Mouse (Mus musculus) midbrain, embryonic 15.5 days (tissue): Measurements from ENCODE around the gene Apoa2. TPM values are rescaled to one million over a fixed set of nuclear protein-coding genes. Genes with fewer than 3 reads are reported as not detected.

Source experiments
- ATAC-seq: fragments of 200-750 bp; cut with Nextera tagmentation; replicated peaks from 2 replicates; pipeline ENCODE4 v1.8.0; 2017; ENCODE audit warnings: moderate TSS enrichment
- H3K27ac ChIP-seq: fragments of 300-500 bp; sonication (generic); 2 replicates; pipeline ENCODE4 v1.5.1; 2015; ENCODE audit warnings: mild to moderate bottlenecking, inconsistent platforms
- H3K27me3 ChIP-seq: fragments of 300-500 bp; sonication (generic); replicated peaks from 2 replicates; pipeline ENCODE4 v1.6.1; 2015; ENCODE audit warnings: inconsistent platforms
- H3K36me3 ChIP-seq: fragments of 300-500 bp; sonication (generic); replicated peaks from 2 replicates; pipeline ENCODE4 v1.6.1; 2015; ENCODE audit warnings: inconsistent platforms
- H3K4me1 ChIP-seq: fragments of 300-500 bp; sonication (generic); 2 replicates; pipeline ENCODE4 v1.6.1; 2015; ENCODE audit warnings: inconsistent platforms
- H3K4me2 ChIP-seq: fragments of 300-500 bp; sonication (generic); 2 replicates; pipeline ENCODE4 v1.6.1; 2015; ENCODE audit warnings: inconsistent platforms, mild to moderate bottlenecking, moderate library complexity
- H3K4me3 ChIP-seq: fragments of 300-500 bp; sonication (generic); 2 replicates; pipeline ENCODE4 v1.5.1; 2015; ENCODE audit warnings: mild to moderate bottlenecking, inconsistent platforms
- H3K9ac ChIP-seq: fragments of 300-500 bp; sonication (generic); 2 replicates; pipeline ENCODE4 v1.6.1; 2015; ENCODE audit warnings: mild to moderate bottlenecking, inconsistent platforms
- H3K9me3 ChIP-seq: fragments of 300-500 bp; sonication (generic); 2 replicates; pipeline ENCODE4 v1.6.1; 2016; ENCODE audit warnings: inconsistent platforms
- WGBS: fragments of 180-500 bp; shearing (Covaris S2); methylation state at CpG from one replicate; pipeline ENCODE4 v1.1.7; 2015; ENCODE audit warnings: mixed read lengths; 5-methylcytosine and 5-hydroxymethylcytosine counted together
- polyA plus RNA-seq: library from polyadenylated mRNA; unstranded; fragments of >200 nt; fragmentation: Nextera tagmentation; extraction: Ambion mirVana; gene quantifications from 2 replicates; pipeline ENCODE4 v1.2.1, GENCODE M21; 2015

Apoa2 gene
- polyA plus RNA-seq, 1 experiment from 2014 or later: 3.4 TPM

GRCm38 (mm10) chr1:171256937-171257548 is 32.2 kb downstream of the Apoa2 start:
- no peaks in the 10 kb centered on the region; the same call in 1 of the 2 replicates for H3K27me3 ChIP-seq
- no peak overlapping the region for H3K9ac ChIP-seq
- H3K36me3 ChIP-seq: no peaks in the 10 kb centered on the region
- peaks cover 11% of the 10 kb centered on the region; the same call in 1 of the 2 replicates for H3K4me1 ChIP-seq
- H3K4me2 ChIP-seq: no peak overlapping the region
- no peak overlapping the region for H3K4me3 ChIP-seq
- H3K9me3 ChIP-seq: no peaks in the 10 kb centered on the region
- no peak overlapping the region for H3K27ac ChIP-seq
- 0 out of 2 replicates have a peak, but pooled peaks have one; percentile 22 for ATAC-seq
- 64% methylated on average over 15 of the region's 15 CpGs for WGBS

DNA sequence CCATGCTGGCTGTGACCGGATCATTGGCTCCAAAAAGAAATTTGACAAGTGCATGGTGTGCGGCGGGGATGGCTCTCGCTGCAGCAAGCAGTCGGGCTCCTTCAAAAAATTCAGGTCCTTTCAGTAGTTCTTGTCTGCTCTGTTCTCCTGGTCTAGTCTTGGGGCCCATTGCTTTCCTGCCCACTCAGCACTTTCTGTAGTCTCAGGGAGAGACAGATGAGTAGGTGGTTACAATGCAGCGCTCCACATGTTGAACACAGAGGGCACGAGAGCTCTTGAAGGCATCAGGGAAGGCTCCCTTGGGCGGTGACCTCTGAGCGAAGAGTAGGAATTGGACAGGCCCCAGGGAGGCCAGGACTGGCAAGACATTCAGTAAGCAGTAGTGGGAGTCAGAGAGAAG is 32.9 kb downstream of the Apoa2 start:
- ATAC-seq: no peak
- H3K36me3 ChIP-seq: no peaks in the 10 kb centered on the region
- WGBS: 87% methylated on average over 9 of the region's 9 CpGs
- no peaks in the 10 kb centered on the region for H3K9me3 ChIP-seq
- no peak overlapping the region for H3K4me3 ChIP-seq
- no peak overlapping the region for H3K27ac ChIP-seq
- peaks cover 11% of the 10 kb centered on the region for H3K4me1 ChIP-seq
- H3K27me3 ChIP-seq: no peaks in the 10 kb centered on the region; the same call in 1 of the 2 replicates
- H3K9ac ChIP-seq: no peak overlapping the region
- H3K4me2 ChIP-seq: no peak overlapping the region

DNA sequence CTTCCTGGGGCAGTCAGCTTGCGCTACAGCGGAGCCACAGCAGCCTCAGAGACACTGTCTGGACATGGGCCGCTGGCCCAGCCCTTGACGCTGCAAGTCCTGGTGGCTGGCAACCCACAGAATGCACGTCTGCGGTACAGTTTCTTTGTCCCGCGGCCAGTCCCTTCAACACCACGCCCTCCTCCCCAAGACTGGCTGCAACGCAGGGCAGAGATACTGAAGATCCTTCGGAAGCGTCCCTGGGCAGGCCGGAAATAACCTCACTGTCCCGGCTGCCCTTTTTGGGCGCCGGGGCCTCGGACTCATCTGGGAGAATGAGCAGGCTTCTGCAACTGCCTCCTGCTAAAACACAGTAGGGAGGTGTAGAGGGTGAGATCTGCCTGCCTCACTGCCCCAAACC is 34.1 kb downstream of the Apoa2 start:
- Histone ChIP-seq H3K4me2 (no peak overlapping the region), H3K9ac (no peak overlapping the region), H3K4me3 (no peak overlapping the region), H3K4me1 (peaks cover 16% of the 10 kb centered on the region), H3K27ac (no peak overlapping the region), H3K9me3 (no peaks in the 10 kb centered on the region), H3K27me3 (no peaks in the 10 kb centered on the region; the same call in 1 of the 2 replicates), H3K36me3 (no peaks in the 10 kb centered on the region)
- ATAC-seq: no peak
- WGBS: 80% methylated on average over 17 of the region's 17 CpGs

DNA sequence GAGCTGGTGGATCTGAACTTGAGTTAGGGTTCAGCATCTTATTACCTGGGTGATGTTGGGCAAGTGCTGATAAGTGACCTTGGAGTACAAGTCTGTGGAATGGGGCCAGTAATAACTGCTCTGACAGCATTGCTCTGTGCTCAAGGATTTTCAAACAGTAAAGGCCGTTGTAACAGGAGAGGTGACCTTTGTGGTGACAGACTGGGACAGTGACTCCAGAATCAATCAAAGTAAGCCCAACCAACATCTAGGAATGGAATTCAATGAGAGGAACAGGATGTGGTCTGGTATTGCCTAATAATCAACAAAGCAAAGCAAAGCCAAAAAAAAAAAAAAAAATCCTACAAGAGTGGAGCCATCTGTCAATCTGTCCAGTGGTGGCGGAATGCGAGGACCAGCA is 35.5 kb downstream of the Apoa2 start:
- WGBS: 96% methylated on average over 3 of the region's 3 CpGs
- no peak for ATAC-seq
- H3K9ac ChIP-seq: no peak overlapping the region

DNA sequence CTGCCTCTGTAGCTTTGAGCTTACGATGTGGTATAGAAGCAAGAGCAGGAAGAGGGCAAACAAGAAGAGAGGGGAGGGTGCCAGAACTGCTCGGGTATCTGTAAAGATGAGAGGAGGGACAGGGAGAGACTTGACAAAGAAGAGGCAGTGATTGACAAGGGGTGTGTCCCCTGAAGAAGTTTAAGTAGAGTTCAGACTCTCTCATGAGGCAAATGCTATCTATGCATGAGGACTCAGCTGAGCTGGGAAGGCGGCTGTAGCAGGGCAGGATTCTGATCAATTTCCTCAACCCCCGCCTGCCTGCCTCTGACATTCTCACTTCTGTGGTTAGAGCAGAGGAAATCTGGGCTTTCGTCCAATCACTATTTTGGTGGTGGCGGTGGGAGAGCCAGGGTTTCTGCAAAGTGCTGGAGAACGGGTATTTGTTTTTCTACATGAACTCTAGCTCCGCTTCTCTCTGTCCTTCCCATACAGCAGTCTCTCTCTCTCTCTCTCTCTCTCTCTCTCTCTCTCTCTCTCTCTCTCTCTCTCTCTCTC is 37.8 kb downstream of the Apoa2 start:
- WGBS: 4% methylated on average over 8 of the region's 8 CpGs
- H3K36me3 ChIP-seq: no peaks in the 10 kb centered on the region
- peak overlapping the region; percentile 39 for H3K9ac ChIP-seq
- H3K4me3 ChIP-seq: peak overlapping the region; percentile 30
- no peaks in the 10 kb centered on the region; the same call in 1 of the 2 replicates for H3K27me3 ChIP-seq
- H3K4me2 ChIP-seq: peak overlapping the region; percentile 56
- H3K27ac ChIP-seq: peak overlapping the region; percentile 83
- H3K9me3 ChIP-seq: no peaks in the 10 kb centered on the region
- peak; percentile 83 for ATAC-seq
- H3K4me1 ChIP-seq: peaks cover 14% of the 10 kb centered on the region

More for the DNA sequence above, 35.5 kb downstream of the Apoa2 start:
- Histone ChIP-seq H3K4me3 (no peak overlapping the region), H3K36me3 (no peaks in the 10 kb centered on the region), H3K27me3 (no peaks in the 10 kb centered on the region; the same call in 1 of the 2 replicates), H3K4me1 (peaks cover 16% of the 10 kb centered on the region), H3K27ac (no peak overlapping the region), H3K4me2 (no peak overlapping the region), H3K9me3 (no peaks in the 10 kb centered on the region)

DNA sequence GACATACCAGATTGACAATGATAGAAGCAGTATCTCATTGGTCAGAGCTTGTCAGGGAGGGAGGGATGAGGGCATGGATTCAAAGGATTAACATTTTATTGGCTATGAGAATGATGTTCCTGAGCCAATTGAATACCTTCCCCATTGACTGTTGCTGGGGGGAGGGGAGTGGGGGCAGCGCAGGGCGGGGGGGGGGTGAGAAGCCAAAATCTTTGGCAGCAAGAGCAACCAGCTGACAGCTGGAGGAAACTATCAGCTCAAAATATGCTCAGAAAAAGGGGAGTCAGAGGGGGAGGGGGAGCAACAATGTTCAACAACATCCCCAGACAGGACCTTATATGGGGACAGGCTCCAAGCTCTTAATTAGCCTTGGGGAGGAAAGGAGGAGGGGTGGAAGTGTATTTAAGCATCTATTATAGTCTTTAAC is 38.3 kb downstream of the Apoa2 start:
- Histone ChIP-seq H3K9me3 (no peaks in the 10 kb centered on the region), H3K4me1 (peaks cover 14% of the 10 kb centered on the region), H3K27me3 (no peaks in the 10 kb centered on the region), H3K4me3 (peak overlapping the region; percentile 13; the same call in 1 of the 2 replicates), H3K36me3 (no peaks in the 10 kb centered on the region), H3K9ac (no peak overlapping the region; the same call in 1 of the 2 replicates), H3K4me2 (peak overlapping the region; percentile 56), H3K27ac (peak overlapping the region; percentile 83)
- WGBS: 0% methylated on average over 1 of the region's 2 CpGs
- peak; percentile 96 for ATAC-seq

GRCm38 (mm10) chr1:171263666-171264461 is 39.0 kb downstream of the Apoa2 start:
- peak overlapping the region; percentile 56 for H3K4me2 ChIP-seq
- H3K4me3 ChIP-seq: peak overlapping the region; percentile 13; the same call in 1 of the 2 replicates
- no peaks in the 10 kb centered on the region for H3K36me3 ChIP-seq
- 86% methylated on average over 3 of the region's 3 CpGs for WGBS
- peak; percentile 5 for ATAC-seq
- no peaks in the 10 kb centered on the region for H3K27me3 ChIP-seq
- peaks cover 14% of the 10 kb centered on the region for H3K4me1 ChIP-seq
- H3K9me3 ChIP-seq: no peaks in the 10 kb centered on the region
- H3K27ac ChIP-seq: peak overlapping the region; percentile 83
- H3K9ac ChIP-seq: no peak overlapping the region

- Histone ChIP-seq H3K9me3 (no peaks in the 10 kb centered on the region), H3K36me3 (no peaks in the 10 kb centered on the region), H3K4me2 (no peak overlapping the region), H3K27me3 (no peaks in the 10 kb centered on the region), H3K4me3 (no peak overlapping the region), H3K9ac (no peak overlapping the region), H3K27ac (no peak overlapping the region), H3K4me1 (peaks cover 27% of the 10 kb centered on the region)
- 83% methylated on average over 4 of the region's 4 CpGs for WGBS
- ATAC-seq: no peak
Observed at GRCm38 (mm10) chr1:171265971-171266744, 41.3 kb downstream of the Apoa2 start.

DNA sequence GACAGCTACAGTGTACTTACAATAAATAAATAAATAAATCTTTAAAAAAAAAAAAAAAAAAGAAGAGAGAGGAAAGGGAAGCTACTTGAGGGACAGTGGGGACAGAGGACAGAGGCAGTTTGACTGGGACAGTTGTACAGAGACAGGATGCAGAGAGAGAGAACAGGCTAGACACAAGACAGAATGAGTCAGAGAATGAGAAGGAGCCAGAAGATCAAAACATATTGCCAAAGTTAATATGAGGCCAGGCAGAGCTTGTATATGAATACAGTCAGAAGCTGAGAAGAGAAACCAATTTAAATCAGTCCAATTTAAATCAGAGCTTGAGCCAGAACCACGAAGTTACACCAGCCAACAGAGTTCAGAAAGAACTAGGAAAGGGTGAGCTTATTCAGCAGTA is 43.5 kb downstream of the Apoa2 start:
- Histone ChIP-seq H3K4me3 (no peak overlapping the region), H3K9me3 (no peaks in the 10 kb centered on the region), H3K4me2 (no peak overlapping the region), H3K9ac (no peak overlapping the region), H3K36me3 (peaks cover 9% of the 10 kb centered on the region; the same call in 1 of the 2 replicates), H3K4me1 (peaks cover 31% of the 10 kb centered on the region), H3K27ac (no peak overlapping the region), H3K27me3 (no peaks in the 10 kb centered on the region)
- WGBS: 65% methylated on average over 1 of the region's 1 CpGs
- ATAC-seq: no peak

DNA sequence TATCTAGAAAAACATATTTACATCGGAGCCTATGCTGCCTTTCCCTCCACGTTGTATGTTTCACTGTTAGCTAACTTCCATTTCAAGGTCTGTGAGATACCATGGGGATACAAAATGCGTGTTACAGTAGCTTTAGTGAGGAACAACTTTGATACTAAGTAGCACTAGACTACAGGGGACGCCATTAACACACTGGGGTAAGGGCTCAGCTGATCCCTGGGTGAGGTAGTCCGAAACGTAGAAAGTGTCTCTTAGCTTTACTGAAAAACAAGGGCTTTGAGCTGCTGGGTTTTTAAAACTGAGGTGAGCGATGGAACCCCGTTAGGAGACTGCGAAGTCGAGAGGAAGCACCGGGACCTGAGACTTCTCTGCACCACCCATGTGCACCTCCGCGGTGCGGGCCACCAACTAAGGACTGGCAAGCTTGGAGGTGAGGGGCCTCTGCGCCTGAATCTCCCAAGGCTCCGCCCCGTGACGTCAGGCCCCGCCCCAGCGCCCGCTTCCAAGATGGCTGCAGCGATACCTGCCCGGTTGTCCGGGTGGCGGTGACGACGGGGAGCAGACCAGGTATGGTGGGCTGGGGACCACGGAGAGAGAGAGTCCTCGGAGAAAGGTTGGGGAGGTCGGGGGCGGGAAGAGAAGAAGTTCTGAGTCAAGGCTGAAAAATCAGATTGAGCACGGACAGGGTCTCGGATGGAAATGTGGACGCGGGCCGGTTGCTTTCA is 45.2 kb downstream of the Apoa2 start, which contains the start of gene B4galt3:
TSS of gene B4galt3 (plus strand) at position 481 of the 725 bp plus-strand sequence.
- ATAC-seq: peak; percentile 95
- peaks cover 23% of the 10 kb centered on the region for H3K36me3 ChIP-seq
- H3K9me3 ChIP-seq: no peaks in the 10 kb centered on the region
- peak within 1 kb of the TSS; percentile 95 for H3K4me2 ChIP-seq
- peak within 1 kb of the TSS; percentile 54 for H3K27ac ChIP-seq
- H3K4me3 ChIP-seq: peak within 1 kb of the TSS; percentile 83
- H3K4me1 ChIP-seq: peaks cover 28% of the 10 kb centered on the region
- peak within 1 kb of the TSS; percentile 88 for H3K9ac ChIP-seq
- WGBS: 3% methylated on average over 36 of the region's 36 CpGs
- H3K27me3 ChIP-seq: no peaks in the 10 kb centered on the region

DNA sequence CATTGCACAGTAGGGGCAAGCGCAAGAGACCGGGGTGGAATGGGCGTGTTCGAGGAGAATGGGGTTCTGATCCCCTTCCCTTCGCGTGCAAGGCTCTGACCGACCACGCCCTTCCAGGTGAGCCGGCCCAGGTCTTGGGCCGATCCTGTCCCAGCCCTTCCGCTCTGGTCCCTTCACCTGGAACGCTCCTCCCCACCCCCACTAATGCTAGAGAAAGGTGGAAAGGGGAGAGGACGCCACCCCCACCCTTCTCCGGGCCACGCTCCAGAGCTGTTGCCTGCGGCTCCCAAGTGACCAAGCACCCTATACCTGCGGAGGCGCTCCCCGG is 45.7 kb downstream of the Apoa2 start:
- peaks cover 28% of the 10 kb centered on the region for H3K4me1 ChIP-seq
- 1% methylated on average over 13 of the region's 19 CpGs for WGBS
- peak overlapping the region; percentile 88 for H3K9ac ChIP-seq
- peaks cover 28% of the 10 kb centered on the region for H3K36me3 ChIP-seq
- no peaks in the 10 kb centered on the region for H3K9me3 ChIP-seq
- peak overlapping the region; percentile 54 for H3K27ac ChIP-seq
- ATAC-seq: peak; percentile 82
- H3K4me3 ChIP-seq: peak overlapping the region; percentile 83
- no peaks in the 10 kb centered on the region for H3K27me3 ChIP-seq
- peak overlapping the region; percentile 95 for H3K4me2 ChIP-seq
